ENCODE assay signal across 8 mouse cellular contexts in genomic region chr3:121722971-121723844, GRCm38 (mm10). TPM values are rescaled to one million over a fixed set of nuclear protein-coding genes. Genes with fewer than 3 reads are reported as not detected.
A peak's percentile ranks its signal among the peaks of the same experiment; 100 is the strongest.
DNase-seq lines count a peak whose midpoint lies in the region; ATAC-seq lines count a peak whose summit lies in the region.

TSS of gene F3 (plus strand) at chr3:121723537.

- peak within 1 kb of the TSS; percentile 71 for H3K4me3 ChIP-seq in hindbrain, embryonic 16.5 days (ENCODE audit: low read length)

- H3K36me3 ChIP-seq in hindbrain, embryonic 16.5 days (ENCODE audit: control insufficient read depth, insufficient read depth, low read length) = no peaks in the 10 kb centered on the region

- peak; percentile 90 for ATAC-seq in hindbrain, embryonic 16.5 days
- peak; percentile 77 for ATAC-seq in megakaryocyte, adult 5-6 weeks (ENCODE audit: poor library complexity, severe bottlenecking)

- no peaks in the 10 kb centered on the region for H3K9me3 ChIP-seq in hindbrain, embryonic 16.5 days (ENCODE audit: control insufficient read depth, low read length)

- peak within 1 kb of the TSS; percentile 79 for H3K4me2 ChIP-seq in hindbrain, embryonic 16.5 days (ENCODE audit: low read length)

- H3K4me1 ChIP-seq in hindbrain, embryonic 16.5 days (ENCODE audit: control insufficient read depth, insufficient read depth, low read depth, low read length) = peaks cover 8% of the 10 kb centered on the region

- H3K27ac ChIP-seq in hindbrain, embryonic 16.5 days (ENCODE audit: low read depth, low read length) = peak within 1 kb of the TSS; percentile 83

- peak; percentile 88 for DNase-seq in R1 (ENCODE audit: low read depth, low spot score)
- DNase-seq in cerebellum, postnatal 25 days = peak; percentile 85 to 91
- peak; percentile 58 to 70 for DNase-seq in gastrocnemius, adult 8-10 months (ENCODE audit: low spot score in 2 of 2)
- DNase-seq in left cerebral cortex, adult 8-10 months (ENCODE audit: low spot score in 2 of 2) = peak in 1 of 2 experiments; percentile 67
- DNase-seq in right cerebral cortex, adult 2 months (ENCODE audit: low spot score in 2 of 2) = peak; percentile 63 to 71
- DNase-seq in urinary bladder, postnatal 36 days (ENCODE audit: low spot score in 2 of 2) = peak; percentile 74 to 84

- peak within 1 kb of the TSS; percentile 78 for H3K9ac ChIP-seq in hindbrain, embryonic 16.5 days (ENCODE audit: low read depth, low read length)

- H3K27me3 ChIP-seq in hindbrain, embryonic 16.5 days (replicated peaks; ENCODE audit: control insufficient read depth, insufficient read depth, low read length) = no peaks in the 10 kb centered on the region

- WGBS in hindbrain, embryonic 16.5 days = under 1% methylated on average over 63 of the region's 73 CpGs

RNA-seq across cellular contexts. Expression of gene F3, which starts in this region (rescaled TPM):
- 1 to 10 TPM; 2.9 to 4.3 (median 3.6) TPM for total RNA-seq in gastrocnemius, adult 8-10 months (2022)
- 11.4 and 11.6 TPM in 2 replicates for polyA plus RNA-seq in hindbrain, embryonic 16.5 days (2015; fragmentation: Nextera tagmentation; extraction: Ambion mirVana)
- 10 to 100 TPM; 47.6 to 60.8 (median 53.0) TPM for total RNA-seq in left cerebral cortex, adult 8-10 months (2022)
- 0.89 TPM in 1 of 2 replicates, not detected in the other for total RNA-seq in megakaryocyte, adult 5-6 weeks (2015)
- 2.6 TPM in 1 of 2 replicates, not detected in the other for total RNA-seq in megakaryocyte, adult 5-6 weeks (2017)

Comparison
In these comparisons a context has a peak if more than half of its experiments do, and no peak if none do; other contexts are left out.
1. RNA of gene F3 (total RNA-seq): 47.6 to 60.8 TPM in left cerebral cortex, adult 8-10 months; 2.9 to 4.3 TPM in gastrocnemius, adult 8-10 months and 0.89 to 2.6 TPM in megakaryocyte, adult 5-6 weeks; every median in the first group is over 4 times any median in the second.